Mouse (Mus musculus) kidney, embryonic 14.5 days (tissue): ENCODE measurements around the gene Eml4. TPM values are rescaled to one million over a fixed set of nuclear protein-coding genes. Genes with fewer than 3 reads are reported as not detected.
A peak's percentile ranks its signal among the peaks of the same experiment; 100 is the strongest.

Source experiments
- ATAC-seq: fragments of 200-750 bp; cut with Nextera tagmentation; 2 replicates; pipeline ENCODE4 v1.8.0; 2017; ENCODE audit warnings: moderate number of reproducible peaks, mild to moderate bottlenecking, moderate TSS enrichment, moderate library complexity; ENCODE audit not compliant: low FRiP score, low TSS enrichment
- H3K27ac ChIP-seq: fragments of 300-500 bp; sonication (generic); 2 replicates; pipeline ENCODE4 v1.5.1; 2014; ENCODE audit warnings: low read depth, mild to moderate bottlenecking, low read length, moderate library complexity, mixed read lengths
- H3K27me3 ChIP-seq: fragments of 300-500 bp; sonication (generic); 2 replicates; pipeline ENCODE4 v1.6.1; 2014; ENCODE audit warnings: mild to moderate bottlenecking, low read length; ENCODE audit not compliant: control insufficient read depth, insufficient read depth
- H3K36me3 ChIP-seq: fragments of 300-500 bp; sonication (generic); 2 replicates; pipeline ENCODE4 v1.6.1; 2014; ENCODE audit warnings: low read length, mixed read lengths; ENCODE audit not compliant: control insufficient read depth, insufficient read depth
- H3K4me1 ChIP-seq: fragments of 300-500 bp; sonication (generic); 2 replicates; pipeline ENCODE4 v1.6.1; 2014; ENCODE audit warnings: low read length, mixed read lengths; ENCODE audit not compliant: control insufficient read depth, insufficient read depth
- H3K4me2 ChIP-seq: fragments of 300-500 bp; sonication (generic); replicated peaks from 2 replicates; pipeline ENCODE4 v1.6.1; 2014; ENCODE audit warnings: low read depth, mild to moderate bottlenecking, low read length
- H3K4me3 ChIP-seq: fragments of 300-500 bp; sonication (generic); 2 replicates; pipeline ENCODE4 v1.5.1; 2014; ENCODE audit warnings: mild to moderate bottlenecking, low read length
- H3K9ac ChIP-seq: fragments of 300-500 bp; sonication (generic); 2 replicates; pipeline ENCODE4 v1.6.1; 2014; ENCODE audit warnings: low read depth, mild to moderate bottlenecking, low read length, moderate library complexity
- H3K9me3 ChIP-seq: fragments of 300-500 bp; sonication (generic); 2 replicates; pipeline ENCODE4 v1.6.1; 2016; ENCODE audit warnings: low read length; ENCODE audit not compliant: control insufficient read depth
- whole genome bisulfite sequencing: fragments of 180-500 bp; shearing (Covaris S2); extraction: QIAGEN DNeasy Blood & Tissue Kit; methylation state at CpG from one replicate; pipeline ENCODE4 v1.1.7; 2014; 5-methylcytosine and 5-hydroxymethylcytosine counted together
- polyA plus RNA-seq: library from polyadenylated mRNA; unstranded; fragments of >200 nt; fragmentation: Nextera tagmentation; extraction: Ambion mirVana; gene quantifications from 2 replicates; pipeline ENCODE4 v1.2.1, GENCODE M21; 2014

The Eml4 gene
- polyA plus RNA-seq, result 28.0 and 54.7 TPM in 2 replicates

- Histone ChIP-seq H3K4me1 (peaks cover 22% of the 10 kb centered on the region), H3K9ac (peak within 1 kb of the TSS; percentile 92), H3K4me2 (peak within 1 kb of the TSS; percentile 50), H3K4me3 (peak within 1 kb of the TSS; percentile 77), H3K27ac (peak within 1 kb of the TSS; percentile 83), H3K36me3 (no peaks in the 10 kb centered on the region), H3K27me3 (no peaks in the 10 kb centered on the region), H3K9me3 (no peaks in the 10 kb centered on the region)
- peak; percentile 94 for ATAC-seq
- 2% methylated on average over 31 of the region's 62 CpGs for WGBS
These were observed at the start of gene Eml4 for GRCm38 (mm10) chr17:83350379-83351091. TSS of gene Eml4 (plus strand) at chr17:83350931.

- H3K9ac ChIP-seq, result no peak overlapping the region
- H3K27me3 ChIP-seq, result no peaks in the 10 kb centered on the region
- no peaks in the 10 kb centered on the region for H3K9me3 ChIP-seq
- H3K27ac ChIP-seq, result no peak overlapping the region
- H3K4me1 ChIP-seq, result no peaks in the 10 kb centered on the region
- no peak for ATAC-seq
- no peaks in the 10 kb centered on the region for H3K36me3 ChIP-seq
- H3K4me2 ChIP-seq, result no peak overlapping the region
- no peak overlapping the region for H3K4me3 ChIP-seq
- WGBS, result 84% methylated on average over 5 of the region's 5 CpGs
These were observed 49.3 kb upstream of the Eml4 start for GRCm38 (mm10) chr17:83301433-83301832.

- Histone ChIP-seq H3K9ac (no peak overlapping the region), H3K4me3 (no peak overlapping the region), H3K4me2 (no peak overlapping the region), H3K36me3 (no peaks in the 10 kb centered on the region), H3K9me3 (no peaks in the 10 kb centered on the region), H3K27ac (no peak overlapping the region), H3K27me3 (no peaks in the 10 kb centered on the region), H3K4me1 (0 out of 2 replicates have a peak, but pooled peaks cover under 1% of the 10 kb centered on the region)
- ATAC-seq, result no peak
- WGBS, result 91% methylated on average over 7 of the region's 7 CpGs
These were observed 46.5 kb upstream of the Eml4 start for GRCm38 (mm10) chr17:83304089-83304822.

- peak; percentile 50; the same call in 1 of the 2 replicates for ATAC-seq
- Histone ChIP-seq H3K4me3 (no peak overlapping the region), H3K9ac (no peak overlapping the region), H3K9me3 (no peaks in the 10 kb centered on the region), H3K27me3 (no peaks in the 10 kb centered on the region), H3K36me3 (no peaks in the 10 kb centered on the region), H3K4me2 (no peak overlapping the region), H3K4me1 (0 out of 2 replicates have a peak, but pooled peaks cover 5% of the 10 kb centered on the region), H3K27ac (no peak overlapping the region)
- WGBS, result 65% methylated on average over 12 of the region's 12 CpGs
These were observed 43.6 kb upstream of the Eml4 start for GRCm38 (mm10) chr17:83306964-83307640.

- ATAC-seq, result no peak
- no peak overlapping the region for H3K9ac ChIP-seq
- no peaks in the 10 kb centered on the region for H3K36me3 ChIP-seq
- H3K4me2 ChIP-seq, result no peak overlapping the region
- WGBS, result 49% methylated on average over 11 of the region's 11 CpGs
- no peaks in the 10 kb centered on the region for H3K27me3 ChIP-seq
- no peaks in the 10 kb centered on the region for H3K9me3 ChIP-seq
- H3K27ac ChIP-seq, result no peak overlapping the region; the same call in 1 of the 2 replicates
- H3K4me3 ChIP-seq, result no peak overlapping the region
- 0 out of 2 replicates have a peak, but pooled peaks cover 9% of the 10 kb centered on the region for H3K4me1 ChIP-seq
These were observed 43.0 kb upstream of the Eml4 start for GRCm38 (mm10) chr17:83307641-83308296.

- 0 out of 2 replicates have a peak, but pooled peaks cover 9% of the 10 kb centered on the region for H3K4me1 ChIP-seq
- H3K27me3 ChIP-seq, result no peaks in the 10 kb centered on the region
- 58% methylated on average over 4 of the region's 4 CpGs for WGBS
- no peak for ATAC-seq
- H3K36me3 ChIP-seq, result no peaks in the 10 kb centered on the region
- no peak overlapping the region for H3K4me3 ChIP-seq
- no peaks in the 10 kb centered on the region for H3K9me3 ChIP-seq
- H3K4me2 ChIP-seq, result no peak overlapping the region
- no peak overlapping the region; the same call in 1 of the 2 replicates for H3K27ac ChIP-seq
- H3K9ac ChIP-seq, result no peak overlapping the region
These were observed 42.3 kb upstream of the Eml4 start for GRCm38 (mm10) chr17:83308451-83308850.

GRCm38 (mm10) chr17:83309243-83309642 lies 41.5 kb upstream of the Eml4 start:
- H3K36me3 ChIP-seq, result no peaks in the 10 kb centered on the region
- H3K9ac ChIP-seq, result no peak overlapping the region
- H3K27ac ChIP-seq, result no peak overlapping the region
- H3K27me3 ChIP-seq, result no peaks in the 10 kb centered on the region
- no peaks in the 10 kb centered on the region for H3K9me3 ChIP-seq
- 0 out of 2 replicates have a peak, but pooled peaks cover 9% of the 10 kb centered on the region for H3K4me1 ChIP-seq
- WGBS, result 5% methylated on average over 1 of the region's 1 CpGs
- H3K4me3 ChIP-seq, result no peak overlapping the region
- H3K4me2 ChIP-seq, result no peak overlapping the region
- no peak for ATAC-seq

- 78% methylated on average over 5 of the region's 5 CpGs for WGBS
- Histone ChIP-seq H3K9ac (no peak overlapping the region), H3K27me3 (no peaks in the 10 kb centered on the region), H3K27ac (peak overlapping the region; percentile 83), H3K4me2 (no peak overlapping the region), H3K4me3 (no peak overlapping the region), H3K36me3 (no peaks in the 10 kb centered on the region), H3K9me3 (no peaks in the 10 kb centered on the region), H3K4me1 (0 out of 2 replicates have a peak, but pooled peaks cover 9% of the 10 kb centered on the region)
- no peak for ATAC-seq
These were observed 38.9 kb upstream of the Eml4 start for GRCm38 (mm10) chr17:83311806-83312205.
